Mouse (Mus musculus) hindbrain, postnatal 0 days (tissue): Measurements from ENCODE around the gene Islr. TPM values are rescaled to one million over a fixed set of nuclear protein-coding genes. Genes with fewer than 3 reads are reported as not detected.

ENCODE experiments used
- ATAC-seq: fragments of 200-750 bp; cut with Nextera tagmentation; 2 replicates; pipeline ENCODE4 v1.8.0; 2017; ENCODE audit warnings: mild to moderate bottlenecking, moderate TSS enrichment, moderate library complexity
- DNase-seq: peaks from one replicate; pipeline ENCODE4 v3.0.0-alpha.2; 2015; ENCODE audit warnings: low spot score
- H3K27ac ChIP-seq: fragments of 300-500 bp; sonication (generic); 2 replicates; pipeline ENCODE4 v1.5.1; 2014; ENCODE audit warnings: mild to moderate bottlenecking
- H3K27me3 ChIP-seq: fragments of 300-500 bp; sonication (generic); 2 replicates; pipeline ENCODE4 v1.6.1; 2014; ENCODE audit warnings: low read length, mixed read lengths; ENCODE audit not compliant: insufficient read depth
- H3K36me3 ChIP-seq: fragments of 300-500 bp; sonication (generic); 2 replicates; pipeline ENCODE4 v1.6.1; 2014; ENCODE audit warnings: low read length, mixed read lengths; ENCODE audit not compliant: insufficient read depth
- H3K4me1 ChIP-seq: fragments of 300-500 bp; sonication (generic); 2 replicates; pipeline ENCODE4 v1.6.1; 2014; ENCODE audit warnings: antibody characterized with exemption, low read length, mixed read lengths; ENCODE audit not compliant: insufficient read depth
- H3K4me2 ChIP-seq: fragments of 300-500 bp; sonication (generic); 2 replicates; pipeline ENCODE4 v1.6.1; 2014; ENCODE audit warnings: low read depth, mild to moderate bottlenecking, low read length, moderate library complexity, mixed read lengths
- H3K4me3 ChIP-seq: fragments of 300-500 bp; sonication (generic); 2 replicates; pipeline ENCODE4 v1.5.1; 2014; ENCODE audit warnings: low read length
- H3K9ac ChIP-seq: fragments of 300-500 bp; sonication (generic); replicated peaks from 2 replicates; pipeline ENCODE4 v1.6.1; 2014; ENCODE audit warnings: mild to moderate bottlenecking, low read length, moderate library complexity, mixed read lengths
- H3K9me3 ChIP-seq: fragments of 300-500 bp; sonication (generic); 2 replicates; pipeline ENCODE4 v1.6.1; 2016; ENCODE audit warnings: low read length, mixed read lengths
- CTCF ChIP-seq: IDR thresholded peaks from 2 replicates; pipeline ENCODE4 v1.5.1; 2016; ENCODE audit warnings: antibody characterized with exemption, control low read depth, low read depth
- WGBS: fragments of 180-500 bp; shearing (Covaris S2); extraction: QIAGEN DNeasy Blood & Tissue Kit; methylation state at CpG from one replicate; pipeline ENCODE4 v1.1.7; 2014; 5-methylcytosine and 5-hydroxymethylcytosine counted together
- polyA plus RNA-seq: library from polyadenylated mRNA; unstranded; fragments of >200 nt; fragmentation: Nextera tagmentation; extraction: Ambion mirVana; gene quantifications from 2 replicates; pipeline ENCODE4 v1.2.1, GENCODE M21; 2015
- total RNA-seq: library from RNA; depleted of rRNA; stranded (reverse); fragments of >200 nt; gene quantifications from 2 replicates; pipeline ENCODE4 v1.2.3, GENCODE M21; 2014

Islr gene
- total and polyA plus RNA-seq, 2 experiments from 2014 or later, result 33.5 to 72.8 TPM

GRCm38 (mm10) chr9:58248746-58249413 lies 44.8 kb upstream of the Islr start:
- Histone ChIP-seq H3K27ac (peak overlapping the region; percentile 71; the same call in 1 of the 2 replicates), H3K9ac (peak overlapping the region; percentile 44), H3K36me3 (no peaks in the 10 kb centered on the region), H3K9me3 (no peaks in the 10 kb centered on the region), H3K4me3 (peak overlapping the region; percentile 39), H3K27me3 (no peaks in the 10 kb centered on the region), H3K4me2 (peak overlapping the region; percentile 67), H3K4me1 (peaks cover 7% of the 10 kb centered on the region; the same call in 1 of the 2 replicates)
- no peak for TF ChIP-seq CTCF
- ATAC-seq (no peak), DNase-seq (no peak)
- WGBS, result 52% methylated on average over 7 of the region's 7 CpGs

- Histone ChIP-seq H3K27me3 (no peaks in the 10 kb centered on the region), H3K4me2 (peak overlapping the region; percentile 44), H3K9me3 (no peaks in the 10 kb centered on the region), H3K36me3 (no peaks in the 10 kb centered on the region), H3K4me3 (peak overlapping the region; percentile 16), H3K27ac (peak overlapping the region; percentile 34; the same call in 1 of the 2 replicates), H3K4me1 (peaks cover 7% of the 10 kb centered on the region; the same call in 1 of the 2 replicates), H3K9ac (peak overlapping the region; percentile 44)
- DNase-seq (peak; percentile 89), ATAC-seq (peak; percentile 91)
- 14% methylated on average over 25 of the region's 25 CpGs for WGBS
- peak; percentile 87 for TF ChIP-seq CTCF
These were observed 43.1 kb upstream of the Islr start for GRCm38 (mm10) chr9:58247064-58247759.

- WGBS, result 69% methylated on average over 4 of the region's 4 CpGs
- H3K9me3 ChIP-seq, result no peaks in the 10 kb centered on the region
These were observed 42.0 kb upstream of the Islr start for GRCm38 (mm10) chr9:58246083-58246591.

GRCm38 (mm10) chr9:58243696-58244095 lies 39.6 kb upstream of the Islr start:
- Histone ChIP-seq H3K9me3 (no peaks in the 10 kb centered on the region), H3K27me3 (no peaks in the 10 kb centered on the region), H3K27ac (no peak overlapping the region), H3K4me3 (no peak overlapping the region), H3K4me1 (peaks cover 7% of the 10 kb centered on the region; the same call in 1 of the 2 replicates), H3K4me2 (no peak overlapping the region), H3K36me3 (no peaks in the 10 kb centered on the region), H3K9ac (no peak overlapping the region)
- no peak for DNase-seq
- no peak for ATAC-seq
- WGBS, result 92% methylated on average over 6 of the region's 6 CpGs
- TF ChIP-seq CTCF, result no peak

More at GRCm38 (mm10) chr9:58246083-58246591, 42.0 kb upstream of the Islr start:
- Histone ChIP-seq H3K36me3 (no peaks in the 10 kb centered on the region), H3K4me2 (no peak overlapping the region), H3K27me3 (no peaks in the 10 kb centered on the region), H3K4me1 (peaks cover 7% of the 10 kb centered on the region; the same call in 1 of the 2 replicates), H3K27ac (no peak overlapping the region), H3K9ac (no peak overlapping the region), H3K4me3 (no peak overlapping the region)
- TF ChIP-seq CTCF, result no peak
- DNase-seq, result no peak
- no peak for ATAC-seq

- no peak for TF ChIP-seq CTCF
- no peaks in the 10 kb centered on the region for H3K9me3 ChIP-seq
- H3K4me1 ChIP-seq, result peaks cover 7% of the 10 kb centered on the region; the same call in 1 of the 2 replicates
- no peak overlapping the region for H3K4me3 ChIP-seq
- DNase-seq (no peak), ATAC-seq (no peak)
- H3K36me3 ChIP-seq, result no peaks in the 10 kb centered on the region
- H3K4me2 ChIP-seq, result no peak overlapping the region
- no peaks in the 10 kb centered on the region for H3K27me3 ChIP-seq
- H3K9ac ChIP-seq, result no peak overlapping the region
- WGBS, result 86% methylated on average over 5 of the region's 5 CpGs
- no peak overlapping the region for H3K27ac ChIP-seq
These were observed 38.6 kb upstream of the Islr start for GRCm38 (mm10) chr9:58242696-58243095.

- DNase-seq (peak; percentile 65), ATAC-seq (no peak)
- H3K36me3 ChIP-seq, result no peaks in the 10 kb centered on the region
- 48% methylated on average over 9 of the region's 9 CpGs for WGBS
- H3K27ac ChIP-seq, result no peak overlapping the region
- no peak overlapping the region for H3K4me3 ChIP-seq
- no peak overlapping the region for H3K4me2 ChIP-seq
- no peaks in the 10 kb centered on the region for H3K27me3 ChIP-seq
- no peak for TF ChIP-seq CTCF
- peaks cover 1% of the 10 kb centered on the region; the same call in 1 of the 2 replicates for H3K4me1 ChIP-seq
- no peak overlapping the region for H3K9ac ChIP-seq
- no peaks in the 10 kb centered on the region for H3K9me3 ChIP-seq
These were observed 37.8 kb upstream of the Islr start for GRCm38 (mm10) chr9:58241780-58242485.
